Mouse (Mus musculus): ENCODE data around the gene Asb16. TPM values are rescaled to one million over a fixed set of nuclear protein-coding genes. Genes with fewer than 3 reads are reported as not detected.

The Asb16 gene
- polyA plus RNA-seq, 1 experiment from 2014 or later: 0.16 TPM

DNA sequence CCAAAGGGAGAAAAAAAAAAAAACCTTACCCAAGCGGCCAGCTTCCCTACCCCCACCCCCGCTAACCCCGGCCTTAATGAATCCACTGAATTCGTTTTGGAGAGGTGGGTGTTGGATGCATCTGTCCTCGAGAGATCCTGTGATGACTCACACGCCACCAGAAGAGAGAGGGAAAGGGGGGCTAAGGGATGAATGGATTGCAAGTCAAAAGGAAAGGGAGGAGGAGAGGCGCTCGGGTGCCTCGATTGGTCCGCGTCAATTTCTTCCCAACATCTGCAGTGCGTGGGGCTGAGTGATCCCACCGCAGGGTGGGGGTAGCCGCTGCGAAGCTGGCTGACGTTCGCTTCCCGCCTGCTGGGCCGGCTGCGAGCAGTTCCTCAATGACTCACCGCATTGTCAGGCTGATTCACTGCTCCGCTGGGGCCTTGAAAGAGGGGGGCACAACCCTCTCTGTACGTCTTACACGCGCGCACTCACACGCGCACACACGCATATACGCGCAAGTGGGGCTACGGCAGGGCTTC is 23.6 kb upstream of the Asb16 start:
- ATAC-seq (ENCODE audit: insufficient number of reproducible peaks, insufficient read depth, low FRiP score, low TSS enrichment, low read depth): peak; percentile 13; the same call in 1 of the 2 replicates
- Histone ChIP-seq H3K9me3 (no peaks in the 10 kb centered on the region), H3K4me3 (replicated peaks) (peak overlapping the region; percentile 37), H3K9ac (replicated peaks) (peak overlapping the region; percentile 56), H3K4me2 (peak overlapping the region; percentile 81), H3K27me3 (no peaks in the 10 kb centered on the region; the same call in 1 of the 2 replicates), H3K27ac (peak overlapping the region; percentile 56; the same call in 1 of the 2 replicates), H3K36me3 (no peaks in the 10 kb centered on the region), H3K4me1 (replicated peaks) (peaks cover 25% of the 10 kb centered on the region)
- WGBS: 2% methylated on average over 32 of the region's 32 CpGs

DNA sequence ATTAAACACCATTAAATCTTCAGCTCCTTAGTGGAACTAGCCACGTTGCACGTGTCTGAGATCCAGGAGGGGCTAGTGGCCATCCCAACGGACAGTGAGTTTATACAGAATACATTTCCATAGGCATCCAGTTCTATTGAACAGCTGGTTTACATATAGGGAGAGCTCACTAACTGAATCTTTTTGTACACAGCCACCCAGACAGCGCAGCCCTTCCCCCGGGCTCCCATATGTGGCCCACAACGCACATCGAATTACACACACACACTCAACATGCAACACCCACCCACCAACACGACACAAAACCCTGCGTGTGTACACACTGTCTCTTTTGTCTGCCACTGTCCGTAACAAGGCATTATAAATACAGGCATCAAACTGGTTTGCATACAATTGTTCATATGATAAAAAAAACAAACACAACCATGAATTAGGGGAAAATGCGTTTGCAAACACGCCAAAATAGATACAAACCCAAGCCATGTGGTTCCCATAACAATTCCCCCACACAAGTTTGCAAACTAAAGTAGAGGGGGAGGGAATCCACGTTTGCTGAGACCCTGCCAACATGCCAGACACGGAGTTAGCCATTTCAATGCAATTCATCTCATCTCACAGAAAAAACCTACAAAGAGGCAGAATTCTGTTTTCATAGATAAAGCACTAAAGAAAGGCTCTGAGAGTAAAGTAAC is 22.8 kb upstream of the Asb16 start:
- Histone ChIP-seq H3K4me2 (peak overlapping the region; percentile 81), H3K9ac (replicated peaks) (peak overlapping the region; percentile 56; the same call in 1 of the 2 replicates), H3K36me3 (peaks cover under 1% of the 10 kb centered on the region; the same call in 1 of the 2 replicates), H3K4me3 (replicated peaks) (peak overlapping the region; percentile 37), H3K27me3 (no peaks in the 10 kb centered on the region; the same call in 1 of the 2 replicates), H3K9me3 (no peaks in the 10 kb centered on the region), H3K4me1 (replicated peaks) (peaks cover 25% of the 10 kb centered on the region), H3K27ac (peak overlapping the region; percentile 56; the same call in 1 of the 2 replicates)
- 48% methylated on average over 14 of the region's 14 CpGs for WGBS
- no peak for ATAC-seq (ENCODE audit: insufficient number of reproducible peaks, insufficient read depth, low FRiP score, low TSS enrichment, low read depth)

DNA sequence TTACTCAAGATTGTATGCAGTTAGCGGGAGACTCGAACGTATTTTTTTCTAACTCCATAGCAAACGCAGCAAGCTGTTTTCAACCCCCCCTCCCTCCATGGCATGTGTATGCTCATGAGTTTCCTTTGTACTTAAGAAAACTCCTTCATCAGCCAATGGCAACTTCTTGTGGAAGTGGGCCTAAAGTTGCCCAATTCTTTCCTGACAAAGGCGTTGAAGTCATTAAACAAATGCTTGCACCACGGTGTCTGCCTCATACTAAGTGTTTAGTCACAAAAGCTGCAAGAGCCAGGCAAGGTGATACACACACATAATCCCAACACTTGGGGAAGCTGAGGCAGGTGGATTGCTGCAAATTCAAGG is 22.3 kb upstream of the Asb16 start:
- Histone ChIP-seq H3K4me1 (replicated peaks) (peaks cover 25% of the 10 kb centered on the region), H3K9ac (replicated peaks) (no peak overlapping the region), H3K27me3 (no peaks in the 10 kb centered on the region; the same call in 1 of the 2 replicates), H3K9me3 (no peaks in the 10 kb centered on the region), H3K27ac (no peak overlapping the region), H3K36me3 (peaks cover 6% of the 10 kb centered on the region; the same call in 1 of the 2 replicates), H3K4me3 (replicated peaks) (no peak overlapping the region), H3K4me2 (no peak overlapping the region)
- ATAC-seq (ENCODE audit: insufficient number of reproducible peaks, insufficient read depth, low FRiP score, low TSS enrichment, low read depth): no peak
- WGBS: 85% methylated on average over 6 of the region's 6 CpGs

GRCm38 (mm10) chr11:102246871-102247270 is 21.7 kb upstream of the Asb16 start:
- H3K27ac ChIP-seq: no peak overlapping the region

GRCm38 (mm10) chr11:102248630-102249230 is 19.8 kb upstream of the Asb16 start, which contains the start of gene BC030867:
TSS of gene BC030867 (plus strand) at chr11:102248882.
- Histone ChIP-seq H3K4me2 (peak within 1 kb of the TSS; percentile 89), H3K36me3 (peaks cover 16% of the 10 kb centered on the region), H3K27me3 (no peaks in the 10 kb centered on the region; the same call in 1 of the 2 replicates), H3K9me3 (no peaks in the 10 kb centered on the region), H3K4me1 (replicated peaks) (peaks cover 25% of the 10 kb centered on the region), H3K4me3 (replicated peaks) (peak within 1 kb of the TSS; percentile 79), H3K27ac (peak within 1 kb of the TSS; percentile 67), H3K9ac (replicated peaks) (peak within 1 kb of the TSS; percentile 66)
- under 1% methylated on average over 41 of the region's 41 CpGs for WGBS
- peak; percentile 45; the same call in 1 of the 2 replicates for ATAC-seq (ENCODE audit: insufficient number of reproducible peaks, insufficient read depth, low FRiP score, low TSS enrichment, low read depth)

More at GRCm38 (mm10) chr11:102246871-102247270, 21.7 kb upstream of the Asb16 start:
- Histone ChIP-seq H3K27me3 (no peaks in the 10 kb centered on the region; the same call in 1 of the 2 replicates), H3K9me3 (no peaks in the 10 kb centered on the region), H3K4me2 (no peak overlapping the region), H3K4me1 (replicated peaks) (peaks cover 25% of the 10 kb centered on the region), H3K36me3 (peaks cover 11% of the 10 kb centered on the region; the same call in 1 of the 2 replicates), H3K4me3 (replicated peaks) (no peak overlapping the region), H3K9ac (replicated peaks) (no peak overlapping the region)
- ATAC-seq (ENCODE audit: insufficient number of reproducible peaks, insufficient read depth, low FRiP score, low TSS enrichment, low read depth): no peak
- WGBS: 89% methylated on average over 4 of the region's 4 CpGs

- H3K4me1 ChIP-seq (replicated peaks): peaks cover 24% of the 10 kb centered on the region
- no peaks in the 10 kb centered on the region for H3K9me3 ChIP-seq
- H3K9ac ChIP-seq (replicated peaks): peak overlapping the region; percentile 66
- peak overlapping the region; percentile 89 for H3K4me2 ChIP-seq
- H3K27ac ChIP-seq: peak overlapping the region; percentile 67
- no peaks in the 10 kb centered on the region; the same call in 1 of the 2 replicates for H3K27me3 ChIP-seq
- WGBS: 14% methylated on average over 9 of the region's 9 CpGs
- H3K4me3 ChIP-seq (replicated peaks): peak overlapping the region; percentile 79
- peaks cover 20% of the 10 kb centered on the region for H3K36me3 ChIP-seq
- ATAC-seq (ENCODE audit: insufficient number of reproducible peaks, insufficient read depth, low FRiP score, low TSS enrichment, low read depth): no peak
Measured at GRCm38 (mm10) chr11:102249351-102250090, 19.0 kb upstream of the Asb16 start.

GRCm38 (mm10) chr11:102257514-102257913 is 11.0 kb upstream of the Asb16 start:
- no peak for ATAC-seq (ENCODE audit: insufficient number of reproducible peaks, insufficient read depth, low FRiP score, low TSS enrichment, low read depth)
- WGBS: 32% methylated on average over 9 of the region's 9 CpGs
- Histone ChIP-seq H3K27me3 (no peaks in the 10 kb centered on the region), H3K36me3 (peaks cover 64% of the 10 kb centered on the region), H3K9me3 (no peaks in the 10 kb centered on the region), H3K27ac (peak overlapping the region; percentile 46), H3K4me1 (replicated peaks) (peaks cover 13% of the 10 kb centered on the region), H3K4me2 (no peak overlapping the region), H3K4me3 (replicated peaks) (no peak overlapping the region), H3K9ac (replicated peaks) (no peak overlapping the region)

- peaks cover 67% of the 10 kb centered on the region for H3K36me3 ChIP-seq
- 81% methylated on average over 6 of the region's 6 CpGs for WGBS
- no peak overlapping the region for H3K4me2 ChIP-seq
Measured at GRCm38 (mm10) chr11:102258095-102258494, 10.4 kb upstream of the Asb16 start.

GRCm38 (mm10) chr11:102258521-102258920 is 10.0 kb upstream of the Asb16 start:
- Histone ChIP-seq H3K36me3 (peaks cover 71% of the 10 kb centered on the region), H3K9me3 (no peaks in the 10 kb centered on the region), H3K27me3 (no peaks in the 10 kb centered on the region), H3K27ac (no peak overlapping the region), H3K4me3 (replicated peaks) (no peak overlapping the region), H3K4me2 (no peak overlapping the region), H3K9ac (replicated peaks) (no peak overlapping the region), H3K4me1 (replicated peaks) (peaks cover 13% of the 10 kb centered on the region)
- no peak for ATAC-seq (ENCODE audit: insufficient number of reproducible peaks, insufficient read depth, low FRiP score, low TSS enrichment, low read depth)
- WGBS: 90% methylated on average over 3 of the region's 3 CpGs

More at GRCm38 (mm10) chr11:102258095-102258494, 10.4 kb upstream of the Asb16 start:
- no peak for ATAC-seq (ENCODE audit: insufficient number of reproducible peaks, insufficient read depth, low FRiP score, low TSS enrichment, low read depth)
- Histone ChIP-seq H3K4me1 (replicated peaks) (peaks cover 13% of the 10 kb centered on the region), H3K9ac (replicated peaks) (no peak overlapping the region), H3K9me3 (no peaks in the 10 kb centered on the region), H3K27me3 (no peaks in the 10 kb centered on the region), H3K27ac (peak overlapping the region; percentile 46; the same call in 1 of the 2 replicates), H3K4me3 (replicated peaks) (no peak overlapping the region)

- 92% methylated on average over 7 of the region's 7 CpGs for WGBS
- no peaks in the 10 kb centered on the region; the same call in 1 of the 2 replicates for H3K27me3 ChIP-seq
- no peak overlapping the region for H3K27ac ChIP-seq
- H3K9ac ChIP-seq (replicated peaks): no peak overlapping the region
- H3K36me3 ChIP-seq: peaks cover 63% of the 10 kb centered on the region
- H3K9me3 ChIP-seq: no peaks in the 10 kb centered on the region
- peaks cover 4% of the 10 kb centered on the region; the same call in 1 of the 2 replicates for H3K4me1 ChIP-seq (replicated peaks)
- no peak overlapping the region for H3K4me3 ChIP-seq (replicated peaks)
- no peak overlapping the region for H3K4me2 ChIP-seq
- ATAC-seq (ENCODE audit: insufficient number of reproducible peaks, insufficient read depth, low FRiP score, low TSS enrichment, low read depth): no peak
Measured at GRCm38 (mm10) chr11:102263211-102263610, 5.3 kb upstream of the Asb16 start.
